Mouse (Mus musculus) right cerebral cortex, postnatal 36 days (tissue): ENCODE results near the gene Ugt1a7c.

ENCODE experiments used
- DNase-seq, 2 experiments: peaks; one replicate each; pipeline ENCODE4 v3.0.0; 2022; ENCODE audit warnings: low spot score in 2 of 2, mixed read lengths in 1 of 2

Ugt1a7c gene

DNA sequence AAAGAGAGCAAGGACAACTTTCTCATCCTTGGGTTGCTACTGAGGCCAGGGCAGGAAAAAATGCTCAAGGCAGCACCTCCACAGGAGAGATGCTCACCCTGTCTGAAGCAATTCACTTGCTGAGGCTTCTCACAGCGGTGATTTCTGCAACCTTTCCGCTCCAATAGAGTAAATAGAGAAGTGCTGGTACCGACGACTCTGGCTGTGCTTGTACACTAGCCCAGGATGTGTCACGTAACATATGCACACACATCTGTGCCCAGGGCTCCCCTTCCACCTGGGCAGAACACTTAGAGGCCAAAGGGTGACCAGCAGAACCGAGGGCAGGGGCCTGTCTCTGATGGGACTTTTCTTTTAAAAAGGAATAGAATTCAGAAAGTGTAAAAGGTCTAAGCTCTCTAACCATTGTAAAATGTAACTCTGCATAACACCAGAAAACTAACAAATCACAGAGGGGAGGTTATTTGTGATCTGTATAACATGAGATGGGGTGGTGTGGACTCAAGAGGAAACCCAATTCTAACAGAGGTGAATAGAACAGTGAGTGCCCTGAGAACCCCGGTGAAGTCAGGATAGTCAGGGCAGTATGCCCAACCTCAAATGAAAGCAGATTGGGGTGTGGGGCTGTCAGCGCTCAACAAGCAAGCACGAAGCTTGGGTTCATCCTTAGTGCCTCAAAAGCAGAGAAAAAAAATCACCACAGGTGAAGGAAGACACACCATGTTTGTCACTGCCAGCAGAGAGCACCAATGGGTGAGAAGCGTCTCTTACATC is 165.9 kb downstream of the Ugt1a7c start:
- DNase-seq = no peak

DNA sequence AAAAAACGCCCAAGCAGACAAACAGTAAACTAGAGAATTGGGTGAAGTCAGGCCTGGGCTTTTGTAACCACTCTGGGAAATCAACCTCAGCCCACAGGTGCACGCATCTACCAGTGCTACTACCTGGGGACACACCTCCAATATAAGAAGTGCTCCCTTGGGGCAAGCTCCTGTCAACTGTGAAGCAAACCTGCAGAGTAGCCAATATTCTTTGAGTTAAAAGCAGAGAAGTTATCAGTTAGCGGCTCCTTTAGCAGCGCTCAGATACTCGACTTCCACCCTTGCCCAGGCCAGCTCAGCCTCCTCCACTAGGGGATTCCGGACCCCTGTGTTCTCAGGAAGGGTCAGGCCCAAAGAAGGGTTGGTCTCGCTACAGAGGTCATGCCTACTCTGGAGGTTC is 166.8 kb downstream of the Ugt1a7c start:
- DNase-seq = no peak

DNA sequence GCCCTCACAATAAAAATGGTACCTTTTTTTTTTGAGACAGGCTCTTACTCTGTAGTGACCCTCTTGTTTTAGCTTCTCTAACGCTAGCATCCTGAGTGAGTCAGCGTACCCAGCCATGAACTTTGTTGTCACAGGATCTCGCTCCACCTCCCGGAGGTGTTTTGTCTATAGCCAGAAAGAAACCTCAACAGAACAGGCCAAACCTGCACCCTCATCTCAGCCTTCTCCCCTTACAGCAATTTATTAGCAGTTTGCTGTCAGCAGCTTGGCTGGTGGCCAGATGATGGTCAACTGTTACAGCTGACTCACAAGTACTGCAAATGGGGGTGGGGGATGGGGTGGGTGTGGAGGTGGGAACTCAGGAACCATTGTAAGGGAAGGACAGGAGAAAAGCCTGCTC is 167.4 kb downstream of the Ugt1a7c start:
- no peak for DNase-seq

DNA sequence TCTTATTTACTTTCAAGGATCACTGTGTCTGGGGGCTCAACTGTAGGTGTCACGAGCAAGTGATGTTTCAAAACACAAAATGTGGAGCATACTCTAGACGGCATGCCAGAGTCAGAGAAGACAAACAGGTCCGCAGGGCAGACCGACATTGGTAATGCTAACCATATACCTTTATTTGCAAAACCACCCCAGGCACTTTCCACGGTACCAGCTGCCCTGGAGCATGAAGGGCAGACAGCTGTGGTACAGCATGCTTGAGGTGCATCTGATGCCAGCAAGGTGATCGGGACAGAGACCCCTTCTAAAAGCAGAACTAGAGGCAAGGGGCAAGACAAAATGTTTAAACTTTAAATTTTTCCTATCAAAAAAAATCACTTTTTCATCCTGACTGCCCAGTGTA is 168.1 kb downstream of the Ugt1a7c start:
- DNase-seq = no peak

DNA sequence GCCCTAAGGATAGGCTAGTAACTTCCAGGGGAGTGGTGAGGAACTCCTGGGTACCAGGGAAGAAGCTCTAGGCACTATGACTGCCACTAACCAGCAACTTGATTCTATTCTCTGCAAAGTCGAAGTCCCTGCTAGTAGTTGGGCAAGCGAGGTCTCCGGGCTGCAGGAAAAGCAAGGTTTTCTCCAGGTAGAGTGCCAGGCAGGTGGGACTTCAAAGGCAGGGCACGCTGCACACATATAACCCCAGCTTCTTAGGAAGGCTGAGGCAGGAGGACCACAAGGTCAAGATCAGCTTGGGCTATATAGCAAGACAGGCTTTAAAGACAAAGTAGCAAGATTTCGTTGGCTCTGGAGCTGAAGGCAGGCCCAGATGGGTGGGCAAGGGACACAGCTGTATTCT is 168.9 kb downstream of the Ugt1a7c start:
- DNase-seq = no peak

DNA sequence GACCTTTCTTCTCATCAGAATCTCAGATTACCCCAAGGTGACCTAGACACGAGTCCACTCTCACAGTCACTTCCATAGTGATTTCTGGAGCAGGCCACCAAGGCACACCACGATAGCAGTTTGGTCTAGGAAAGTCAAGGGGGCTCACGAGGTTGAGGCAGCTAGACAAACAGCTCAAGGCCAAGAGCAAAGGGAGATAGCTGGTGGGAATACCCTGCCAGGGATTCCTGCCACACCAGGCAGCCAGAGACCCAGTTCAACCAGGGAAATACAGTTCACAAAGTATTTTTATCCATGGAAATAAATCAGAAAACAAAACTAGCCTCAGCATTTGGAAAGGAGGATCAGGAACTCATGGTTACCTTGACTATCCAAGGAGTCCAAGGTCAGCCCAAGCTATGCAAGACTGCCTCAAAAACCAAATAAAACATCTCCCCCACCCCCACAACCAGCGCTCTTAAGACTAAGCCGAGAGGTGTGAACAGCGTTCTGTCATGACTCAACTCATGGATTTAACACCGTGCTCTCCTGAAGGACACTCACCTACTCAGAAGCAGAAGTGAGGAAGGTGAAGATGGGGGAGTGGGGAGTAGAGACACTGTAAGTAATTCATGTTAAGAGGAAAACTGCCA is 169.5 kb downstream of the Ugt1a7c start:
- DNase-seq = no peak

DNA sequence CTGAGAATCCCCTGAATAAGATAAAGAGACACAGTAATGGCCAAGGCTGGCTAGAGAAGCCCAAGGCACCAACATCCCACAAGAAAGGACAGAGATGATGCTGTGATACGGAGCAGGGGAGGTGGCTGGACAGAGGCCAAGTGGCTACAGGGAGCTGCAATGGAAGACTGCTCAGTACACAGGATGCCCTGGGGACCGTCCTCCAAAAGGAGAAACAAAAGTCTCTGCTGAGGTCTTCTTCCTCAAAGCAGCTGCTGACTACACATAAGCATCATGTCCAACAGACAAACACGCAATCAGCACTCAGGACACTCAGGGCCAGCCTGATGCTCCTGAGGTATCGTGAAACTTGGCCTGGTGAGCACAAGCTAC is 170.0 kb downstream of the Ugt1a7c start:
- no peak for DNase-seq

DNA sequence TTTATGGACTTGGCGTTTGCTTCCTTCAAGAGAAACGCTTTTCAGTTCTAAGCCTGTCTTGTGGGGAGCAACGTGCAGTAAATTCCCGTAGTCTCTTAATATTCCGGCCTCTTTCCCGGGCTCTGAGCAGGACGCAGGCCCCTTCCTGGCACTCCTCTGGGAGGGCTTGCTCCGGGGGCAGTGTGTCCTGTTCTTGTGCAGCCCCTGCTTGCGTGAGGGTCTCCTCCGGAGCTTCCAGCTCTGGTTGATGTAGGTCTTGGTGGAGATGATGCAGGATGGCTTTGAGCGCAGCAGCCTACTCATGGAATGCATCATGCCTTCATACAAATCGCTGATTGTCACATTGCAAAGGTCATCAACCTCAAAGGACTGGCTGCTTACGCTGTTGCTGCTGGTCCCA is 171.3 kb downstream of the Ugt1a7c start:
- no peak for DNase-seq

DNA sequence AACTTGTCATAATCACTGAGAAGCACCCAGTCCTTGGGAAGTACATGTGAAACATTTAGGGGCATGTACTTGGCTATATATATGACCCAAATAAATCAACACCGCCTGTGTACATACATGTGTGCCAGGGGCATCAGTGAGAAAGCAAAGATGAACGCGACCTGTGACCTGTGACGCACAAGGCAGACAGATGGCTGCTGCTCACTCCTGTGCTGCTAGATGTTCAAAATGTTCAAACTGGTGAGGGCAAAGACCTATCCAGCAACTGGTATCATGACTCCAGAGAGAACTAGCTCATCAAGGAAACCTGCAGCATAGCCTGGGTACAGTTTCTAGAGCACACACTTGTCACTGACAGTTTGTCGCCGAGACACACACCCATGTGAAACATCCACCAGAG is 172.6 kb downstream of the Ugt1a7c start:
- no peak for DNase-seq

DNA sequence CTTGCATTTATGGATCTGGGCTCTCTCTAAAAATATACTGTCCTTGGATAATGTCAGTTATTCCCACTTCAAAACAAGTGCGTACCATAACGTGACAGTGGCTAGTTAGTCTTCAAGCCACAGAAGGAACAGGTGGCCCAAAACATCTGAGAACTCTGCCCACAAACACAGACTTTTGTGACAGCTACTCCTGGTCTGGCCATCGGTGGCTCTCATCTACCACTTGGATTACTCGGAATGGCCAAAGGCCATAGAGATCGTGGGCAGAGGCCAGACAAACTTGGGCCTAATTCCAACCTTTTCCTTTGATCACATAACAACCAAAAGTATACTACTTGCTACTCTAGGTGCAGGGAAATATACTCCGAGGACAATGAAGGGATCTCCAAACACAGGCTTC is 173.2 kb downstream of the Ugt1a7c start:
- no peak for DNase-seq
